Mouse (Mus musculus) stomach, postnatal 0 days (tissue): ENCODE measurements around the gene 4930568D16Rik.

Experiments used
- CTCF ChIP-seq: IDR thresholded peaks from 2 replicates; pipeline ENCODE4 v1.5.1; 2016; ENCODE audit warnings: antibody characterized with exemption, low read depth, mild to moderate bottlenecking, moderate library complexity
- EP300 ChIP-seq: optimal IDR thresholded peaks from 2 replicates; pipeline ENCODE3; 2016; ENCODE audit warnings: antibody characterized with exemption

- TF ChIP-seq CTCF, result no peak
- TF ChIP-seq EP300, result no peak
Observed at GRCm38 (mm10) chr2:35322404-35323164, 44.9 kb downstream of the 4930568D16Rik start.
